Mouse (Mus musculus) gastrocnemius, postnatal 14 days (tissue): ENCODE measurements around the gene Hpn. TPM values are rescaled to one million over a fixed set of nuclear protein-coding genes. Genes with fewer than 3 reads are reported as not detected.

Experiments used
- DNase-seq: peaks from one replicate; pipeline ENCODE4 v3.0.0; 2021; ENCODE audit warnings: mixed read lengths
- intact Hi-C: fragments of 180-260 bp; cut with DNase I; formaldehyde crosslinking; loops from one replicate; pipeline ENCODE4 v1.15.1; 2025; ENCODE audit warnings: low total_unique reads
- total RNA-seq, 2 experiments: library from RNA; stranded (reverse); gene quantifications; 2 replicates each; pipeline ENCODE4 v1.2.3; 2021

The Hpn gene
- total RNA-seq, 2 experiments from 2014 or later, result 7.6 to 9.6 TPM

- DNase-seq, result no peak
- intact Hi-C loops, result no loop called here
Measured at GRCm38 (mm10) chr7:31049135-31049845, 65.8 kb downstream of the Hpn start.

Other genes with a start within 250 kb of the Hpn start
- gene Cd22, start 234.9 kb downstream of the Hpn start, total RNA-seq, result under 1 TPM in 1 of 2 experiments, not detected in 1; 0.29 TPM
- 1 to 10 TPM; 3.5 to 9.6 TPM for gene Mag, start 200.4 kb downstream of the Hpn start, total RNA-seq
- gene Hamp2, start 190.6 kb downstream of the Hpn start, total RNA-seq, result not detected
- gene Hamp, start 171.3 kb downstream of the Hpn start, total RNA-seq, result not detected
- 10 to 100 TPM; 68.9 to 70.5 TPM for gene Usf2, start 158.5 kb downstream of the Hpn start, total RNA-seq
- under 1 TPM; 0.35 to 0.47 TPM for gene Lsr, start 141.8 kb downstream of the Hpn start, total RNA-seq
- gene Fam187b, start 141.5 kb downstream of the Hpn start, total RNA-seq, result under 1 TPM in 1 of 2 experiments, not detected in 1; 0.23 TPM
- gene Fxyd5, start 72.8 kb downstream of the Hpn start, total RNA-seq, result 10 to 100 TPM; 12.6 to 14.3 TPM
- gene Fxyd7, start 63.8 kb downstream of the Hpn start, total RNA-seq, result 1 to 10 TPM; 2.0 to 2.1 TPM
- 1,000 to 10,000 TPM; 1,292 to 1,295 TPM for gene Fxyd1, start 58.1 kb downstream of the Hpn start, total RNA-seq
- gene Lgi4, start 55.9 kb downstream of the Hpn start, total RNA-seq, result 1 to 10 TPM; 6.2 to 8.7 TPM
- gene Fxyd3, start 38.6 kb downstream of the Hpn start, total RNA-seq, result 1 to 10 TPM; 1.9 to 3.3 TPM
- gene Scn1b, start 11.7 kb upstream of the Hpn start, total RNA-seq, result 100 to 1,000 TPM; 443 to 446 TPM
- 10 to 100 TPM; 23.9 to 36.8 TPM for gene Gramd1a, start 40.6 kb upstream of the Hpn start, total RNA-seq
- not detected for gene Scgb2b2, start 175.2 kb upstream of the Hpn start, total RNA-seq
- not detected for gene Scgb1b2, start 176.5 kb upstream of the Hpn start, total RNA-seq
- not detected for gene Scgb2b3, start 246.8 kb upstream of the Hpn start, total RNA-seq